Mouse (Mus musculus): ENCODE measurements around the gene Pck1.
"Not testable (repeated sequence)": the region's sequence is repeated elsewhere in the genome, so short reads cannot be mapped to it uniquely, and the experiment has no call there.

The Pck1 gene

GRCm38 (mm10) chr2:173152436-173153151, at the start of gene Pck1:
TSS of gene Pck1 (plus strand) at chr2:173153048.
- no peak for DNase-seq

- DNase-seq, result no peak
Observed at GRCm38 (mm10) chr2:173106409-173106808, 46.4 kb upstream of the Pck1 start.

- peak; percentile 68 for DNase-seq
Observed at GRCm38 (mm10) chr2:173106889-173107785, 45.7 kb upstream of the Pck1 start.

- no peak for DNase-seq
Observed at GRCm38 (mm10) chr2:173108509-173109190, 44.2 kb upstream of the Pck1 start.

GRCm38 (mm10) chr2:173109510-173109909, 43.3 kb upstream of the Pck1 start:
- DNase-seq, result no peak

GRCm38 (mm10) chr2:173110571-173110970, 42.3 kb upstream of the Pck1 start:
- no peak for DNase-seq

GRCm38 (mm10) chr2:173113796-173114195, 39.1 kb upstream of the Pck1 start:
- not testable (repeated sequence) for DNase-seq

GRCm38 (mm10) chr2:173119023-173119944, 33.6 kb upstream of the Pck1 start, which contains the start of gene Ctcfl:
TSS of gene Ctcfl (minus strand) at chr2:173119525.
- DNase-seq, result no peak

GRCm38 (mm10) chr2:173120117-173120516, 32.7 kb upstream of the Pck1 start:
- not testable (repeated sequence) for DNase-seq

- no peak for DNase-seq
Observed at GRCm38 (mm10) chr2:173124022-173124735, 28.7 kb upstream of the Pck1 start.

- DNase-seq, result no peak
Observed at GRCm38 (mm10) chr2:173126386-173126785, 26.5 kb upstream of the Pck1 start.

GRCm38 (mm10) chr2:173129111-173129510, 23.7 kb upstream of the Pck1 start:
- no peak for DNase-seq

GRCm38 (mm10) chr2:173132262-173132661, 20.6 kb upstream of the Pck1 start:
- no peak for DNase-seq

- DNase-seq, result no peak
Observed at GRCm38 (mm10) chr2:173132794-173133300, 20.0 kb upstream of the Pck1 start.

- DNase-seq, result no peak
Observed at GRCm38 (mm10) chr2:173134695-173135094, 18.2 kb upstream of the Pck1 start.

- no peak for DNase-seq
Observed at GRCm38 (mm10) chr2:173138323-173139239, 14.3 kb upstream of the Pck1 start.

- DNase-seq, result no peak
Observed at GRCm38 (mm10) chr2:173143611-173144010, 9.2 kb upstream of the Pck1 start.

GRCm38 (mm10) chr2:173145808-173146207, 7.0 kb upstream of the Pck1 start:
- DNase-seq, result no peak

- no peak for DNase-seq
Observed at GRCm38 (mm10) chr2:173146728-173147127, 6.1 kb upstream of the Pck1 start.

GRCm38 (mm10) chr2:173148001-173148400, 4.8 kb upstream of the Pck1 start:
- no peak for DNase-seq

All from lung, postnatal 14 days (tissue).